Mouse (Mus musculus): ENCODE measurements at regions not wholly inside any gene's neighbourhood (a gene's known extent, or its start where the extent isn't known, plus 50 kb on each side); places are given as distances from the start of the nearest gene placed in this dataset.

DNA sequence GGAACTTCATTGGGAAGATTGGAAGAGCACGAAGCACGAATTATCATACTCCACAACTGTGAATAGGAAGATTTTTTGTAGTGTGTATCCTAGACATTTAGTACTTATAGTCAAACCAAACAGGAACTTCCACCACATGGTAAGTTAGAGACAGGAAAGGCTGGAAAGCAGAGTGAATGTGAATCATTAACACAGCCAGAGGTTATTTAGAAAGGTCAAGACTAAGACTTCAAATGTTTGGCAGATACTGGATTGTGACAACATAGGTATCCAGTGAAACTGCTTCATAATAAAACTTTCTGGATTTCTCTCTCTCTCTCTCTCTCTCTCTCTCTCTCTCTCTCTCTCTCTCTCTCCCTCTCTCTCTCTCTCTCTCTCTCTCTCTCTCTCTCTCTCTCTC is 246.4 kb upstream of the Tet2 start:
- no peaks in the 10 kb centered on the region for H3K9me3 ChIP-seq (replicated peaks; ENCODE audit: low read length)
- H3K4me2 ChIP-seq (ENCODE audit: low read length) = no peak overlapping the region
- no peak for DNase-seq (ENCODE audit: low spot score)
- no peak for ATAC-seq (replicated peaks; ENCODE audit: low FRiP score, low read depth)
- no peaks in the 10 kb centered on the region for H3K27me3 ChIP-seq (ENCODE audit: insufficient read depth, low read length)
- no peak overlapping the region for H3K9ac ChIP-seq (ENCODE audit: low read depth, low read length)
- H3K4me1 ChIP-seq (replicated peaks; ENCODE audit: insufficient read depth, low read length) = no peaks in the 10 kb centered on the region
- 88% methylated on average over 2 of the region's 2 CpGs for WGBS
- H3K36me3 ChIP-seq (ENCODE audit: insufficient read depth, low read length) = no peaks in the 10 kb centered on the region
- no peak overlapping the region for H3K27ac ChIP-seq
- H3K4me3 ChIP-seq (replicated peaks; ENCODE audit: low read depth, low read length) = no peak overlapping the region
- TF ChIP-seq CTCF (IDR thresholded peaks at IDR 0.05; ENCODE audit: low read depth) = no peak

DNA sequence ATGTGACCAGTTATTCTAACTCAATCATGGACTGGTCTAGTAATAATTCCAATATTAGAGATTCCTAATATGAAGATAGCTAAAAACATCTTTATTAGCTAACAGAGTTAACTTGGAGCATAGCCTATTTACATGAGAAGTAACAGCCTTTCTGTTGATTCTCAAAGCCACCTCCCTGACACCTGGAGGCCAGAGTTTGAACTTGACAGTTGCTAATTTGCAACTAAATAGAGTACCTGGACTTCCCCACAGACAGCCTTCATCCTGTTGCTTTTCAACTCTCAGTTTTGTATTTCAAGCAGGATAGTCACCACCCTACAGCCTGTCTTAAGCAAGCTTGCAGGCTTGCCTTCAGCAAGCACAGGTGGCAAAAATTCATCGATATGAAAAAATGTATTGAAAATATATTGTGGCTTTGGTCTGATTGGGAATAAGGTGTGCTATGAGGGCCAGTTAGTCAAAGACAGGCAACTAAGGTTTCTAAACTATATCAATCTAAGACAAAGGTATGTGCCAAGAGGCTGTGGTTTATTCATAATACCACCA is 264.1 kb upstream of the Tet2 start:
- Histone ChIP-seq H3K4me2 (ENCODE audit: low read length) (no peak overlapping the region), H3K36me3 (ENCODE audit: insufficient read depth, low read length) (no peaks in the 10 kb centered on the region), H3K4me1 (replicated peaks; ENCODE audit: insufficient read depth, low read length) (no peaks in the 10 kb centered on the region), H3K9ac (ENCODE audit: low read depth, low read length) (no peak overlapping the region), H3K27me3 (ENCODE audit: insufficient read depth, low read length) (no peaks in the 10 kb centered on the region), H3K27ac (no peak overlapping the region), H3K4me3 (replicated peaks; ENCODE audit: low read depth, low read length) (no peak overlapping the region), H3K9me3 (replicated peaks; ENCODE audit: low read length) (no peaks in the 10 kb centered on the region)
- 84% methylated on average over 1 of the region's 1 CpGs for WGBS
- no peak for DNase-seq (ENCODE audit: low spot score)
- no peak for TF ChIP-seq CTCF (IDR thresholded peaks at IDR 0.05; ENCODE audit: low read depth)
- ATAC-seq (replicated peaks; ENCODE audit: low FRiP score, low read depth) = no peak

DNA sequence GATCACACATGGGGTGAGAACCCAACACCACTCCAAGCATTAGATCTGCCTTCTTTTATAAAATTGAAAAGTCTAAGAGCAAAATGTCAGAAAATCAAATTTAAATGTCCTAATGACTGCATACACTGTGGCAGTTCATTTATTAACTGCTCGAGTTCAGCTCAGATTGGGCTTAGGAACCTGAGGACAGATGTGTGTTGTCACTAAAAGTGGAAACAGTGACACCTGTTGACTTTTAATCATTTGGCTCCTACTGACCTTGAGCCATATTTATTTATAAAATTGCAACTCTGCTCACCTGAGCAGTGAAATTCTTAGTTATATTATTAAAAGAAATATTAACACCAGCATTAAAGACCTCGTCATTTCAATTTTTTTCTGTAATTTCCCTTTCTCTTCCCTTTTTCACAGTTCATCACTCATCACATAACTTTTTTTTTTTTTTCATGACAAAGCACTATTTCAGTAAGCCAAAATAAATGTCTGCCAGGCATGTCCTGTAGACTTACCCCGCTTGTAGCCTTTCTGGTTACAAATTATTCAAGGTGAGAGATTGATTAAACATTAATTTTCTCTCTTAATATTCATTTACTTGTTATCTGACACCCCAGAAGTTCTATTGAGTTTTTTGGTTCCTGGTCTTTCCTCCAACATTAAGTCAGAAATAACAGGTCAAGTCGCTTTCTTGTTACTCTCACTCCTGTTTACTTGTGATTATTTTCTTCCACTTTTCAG is 274.2 kb upstream of the Tet2 start:
- H3K4me3 ChIP-seq (replicated peaks; ENCODE audit: low read depth, low read length) = no peak overlapping the region
- ATAC-seq (replicated peaks; ENCODE audit: low FRiP score, low read depth) (no peak), DNase-seq (ENCODE audit: low spot score) (no peak)
- H3K27me3 ChIP-seq (ENCODE audit: insufficient read depth, low read length) = no peaks in the 10 kb centered on the region
- H3K36me3 ChIP-seq (ENCODE audit: insufficient read depth, low read length) = no peaks in the 10 kb centered on the region
- no peak overlapping the region for H3K4me2 ChIP-seq (ENCODE audit: low read length)
- 0 out of 2 replicates have a peak, but pooled peaks have one; percentile 27 for TF ChIP-seq CTCF (IDR thresholded peaks at IDR 0.05; ENCODE audit: low read depth)
- no peaks in the 10 kb centered on the region for H3K9me3 ChIP-seq (replicated peaks; ENCODE audit: low read length)
- no peaks in the 10 kb centered on the region for H3K4me1 ChIP-seq (replicated peaks; ENCODE audit: insufficient read depth, low read length)
- WGBS = 59% methylated on average over 4 of the region's 4 CpGs
- no peak overlapping the region for H3K27ac ChIP-seq
- H3K9ac ChIP-seq (ENCODE audit: low read depth, low read length) = no peak overlapping the region

DNA sequence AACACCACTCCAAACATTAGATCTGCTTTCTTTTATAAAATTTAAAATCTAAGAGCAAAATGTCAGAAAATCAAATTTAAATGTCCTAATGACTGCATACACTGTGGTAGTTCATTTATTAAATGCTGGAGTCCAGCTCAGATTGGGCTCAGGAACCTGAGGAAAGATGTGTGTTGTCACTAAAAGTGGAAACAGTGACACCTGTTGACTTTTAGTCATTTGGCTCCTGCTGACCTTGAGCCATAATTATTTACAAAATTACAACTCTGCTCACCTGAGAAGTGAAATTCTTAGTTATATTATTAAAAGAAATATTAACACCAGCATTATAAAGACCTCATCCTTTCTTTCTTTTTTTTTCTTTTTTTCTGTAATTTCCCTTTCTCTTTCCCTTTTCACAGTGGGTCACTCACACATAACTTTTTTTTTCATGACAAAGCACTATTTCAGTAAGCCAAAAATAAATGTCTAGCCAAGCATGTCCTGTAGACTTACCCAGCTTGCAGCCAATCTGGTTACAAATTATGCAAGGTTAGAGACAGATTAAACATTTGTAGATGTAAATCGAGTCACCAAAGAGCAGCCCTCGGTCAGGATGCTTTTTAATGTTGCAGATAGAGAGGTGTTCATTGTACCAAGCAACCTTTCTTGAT is 288.9 kb upstream of the Tet2 start:
- no peak overlapping the region for H3K9ac ChIP-seq (ENCODE audit: low read depth, low read length)
- DNase-seq (ENCODE audit: low spot score) (no peak), ATAC-seq (replicated peaks; ENCODE audit: low FRiP score, low read depth) (no peak)
- no peaks in the 10 kb centered on the region for H3K36me3 ChIP-seq (ENCODE audit: insufficient read depth, low read length)
- no peak overlapping the region for H3K4me2 ChIP-seq (ENCODE audit: low read length)
- H3K4me1 ChIP-seq (replicated peaks; ENCODE audit: insufficient read depth, low read length) = no peaks in the 10 kb centered on the region
- no peaks in the 10 kb centered on the region for H3K27me3 ChIP-seq (ENCODE audit: insufficient read depth, low read length)
- H3K9me3 ChIP-seq (replicated peaks; ENCODE audit: low read length) = no peaks in the 10 kb centered on the region
- 66% methylated on average over 2 of the region's 2 CpGs for WGBS
- peak; percentile 16; the same call in 1 of the 2 replicates for TF ChIP-seq CTCF (IDR thresholded peaks at IDR 0.05; ENCODE audit: low read depth)
- H3K4me3 ChIP-seq (replicated peaks; ENCODE audit: low read depth, low read length) = no peak overlapping the region
- no peak overlapping the region for H3K27ac ChIP-seq

DNA sequence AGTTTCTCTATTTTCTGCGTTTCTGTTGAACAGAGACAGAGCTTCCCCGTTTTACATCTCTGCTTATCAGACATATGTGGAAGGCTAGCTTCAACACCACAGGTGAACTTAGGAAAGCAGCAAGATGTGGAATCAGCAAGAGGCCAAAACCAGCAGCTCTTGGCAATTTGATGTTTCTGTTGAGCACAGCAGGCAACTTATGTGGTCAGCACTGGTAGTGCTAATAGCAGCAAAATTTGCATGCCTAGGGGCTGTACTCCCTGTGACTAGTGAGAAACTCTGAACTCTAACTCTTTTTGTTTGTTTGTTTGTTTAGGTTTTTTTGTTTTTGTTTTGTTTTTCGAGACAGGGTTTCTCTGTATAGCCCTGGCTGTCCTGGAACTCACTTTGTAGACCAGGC is 289.5 kb upstream of the Tet2 start:
- no peak for ATAC-seq (replicated peaks; ENCODE audit: low FRiP score, low read depth)
- no peak for DNase-seq (ENCODE audit: low spot score)

DNA sequence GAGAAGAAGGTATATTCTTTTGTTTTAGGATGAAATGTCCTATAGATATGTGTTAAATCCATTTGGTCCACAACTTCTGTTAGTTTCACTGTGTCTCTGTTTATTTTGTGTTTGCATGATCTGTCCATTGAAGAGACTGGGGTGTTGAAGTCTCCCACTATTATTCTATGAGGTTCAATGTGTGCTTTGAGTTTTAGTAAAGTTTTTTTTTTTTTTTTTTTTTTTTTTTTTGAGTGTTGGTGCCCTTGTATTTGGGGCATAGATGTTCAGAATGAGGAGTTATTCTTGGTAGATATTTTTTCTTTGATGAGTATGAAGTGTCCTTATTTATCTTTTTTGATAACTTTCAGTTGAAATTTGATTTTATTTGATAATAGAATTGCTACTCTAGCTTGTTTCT is 301.4 kb upstream of the Tet2 start:
- ATAC-seq (replicated peaks; ENCODE audit: low FRiP score, low read depth) (no peak), DNase-seq (ENCODE audit: low spot score) (no peak)
- no peaks in the 10 kb centered on the region for H3K36me3 ChIP-seq (ENCODE audit: insufficient read depth, low read length)
- no peaks in the 10 kb centered on the region for H3K27me3 ChIP-seq (ENCODE audit: insufficient read depth, low read length)
- H3K4me2 ChIP-seq (ENCODE audit: low read length) = no peak overlapping the region
- no peak overlapping the region for H3K9ac ChIP-seq (ENCODE audit: low read depth, low read length)
- H3K4me1 ChIP-seq (replicated peaks; ENCODE audit: insufficient read depth, low read length) = no peaks in the 10 kb centered on the region
- H3K27ac ChIP-seq = no peak overlapping the region
- TF ChIP-seq CTCF (IDR thresholded peaks at IDR 0.05; ENCODE audit: low read depth) = no peak
- H3K4me3 ChIP-seq (replicated peaks; ENCODE audit: low read depth, low read length) = no peak overlapping the region
- H3K9me3 ChIP-seq (replicated peaks; ENCODE audit: low read length) = no peaks in the 10 kb centered on the region

More for the DNA sequence above, 289.5 kb upstream of the Tet2 start:
- no peak for TF ChIP-seq CTCF (IDR thresholded peaks at IDR 0.05; ENCODE audit: low read depth)
- no peak overlapping the region for H3K4me3 ChIP-seq (replicated peaks; ENCODE audit: low read depth, low read length)
- no peaks in the 10 kb centered on the region for H3K27me3 ChIP-seq (ENCODE audit: insufficient read depth, low read length)
- no peak overlapping the region for H3K4me2 ChIP-seq (ENCODE audit: low read length)
- H3K27ac ChIP-seq = no peak overlapping the region
- no peaks in the 10 kb centered on the region for H3K36me3 ChIP-seq (ENCODE audit: insufficient read depth, low read length)
- 79% methylated on average over 3 of the region's 3 CpGs for WGBS
- H3K9me3 ChIP-seq (replicated peaks; ENCODE audit: low read length) = no peaks in the 10 kb centered on the region
- no peak overlapping the region for H3K9ac ChIP-seq (ENCODE audit: low read depth, low read length)
- H3K4me1 ChIP-seq (replicated peaks; ENCODE audit: insufficient read depth, low read length) = no peaks in the 10 kb centered on the region
